Mouse (Mus musculus) bone marrow macrophage, adult 2 months (primary cell): ENCODE results near the gene Zbtb7a. TPM values are rescaled to one million over a fixed set of nuclear protein-coding genes. Genes with fewer than 3 reads are reported as not detected.
"Not testable (repeated sequence)": the region's sequence is repeated elsewhere in the genome, so short reads cannot be mapped to it uniquely, and the experiment has no call there.

ENCODE experiments used
- H3K27ac ChIP-seq: 2 replicates; pipeline ENCODE4 v1.5.1; 2012; ENCODE audit warnings: low read depth, low read length; ENCODE audit not compliant: insufficient read depth
- H3K4me1 ChIP-seq: 2 replicates; pipeline ENCODE4 v1.6.1; 2012; ENCODE audit warnings: low read length; ENCODE audit not compliant: control insufficient read depth, insufficient read depth
- H3K4me3 ChIP-seq: 2 replicates; pipeline ENCODE4 v1.5.1; 2012; ENCODE audit warnings: mild to moderate bottlenecking, low read length, moderate library complexity; ENCODE audit not compliant: insufficient read depth
- CTCF ChIP-seq: IDR thresholded peaks from 2 replicates; pipeline ENCODE4 v1.5.1; 2012; ENCODE audit warnings: low read depth, mild to moderate bottlenecking, low read length, moderate library complexity
- POLR2A ChIP-seq: IDR thresholded peaks from 2 replicates; pipeline ENCODE4 v1.6.1; 2012; ENCODE audit warnings: mild to moderate bottlenecking, low read depth, low read length, borderline replicate concordance
- polyA plus RNA-seq: library from polyadenylated mRNA; stranded (reverse); fragments of >200 nt; gene quantifications from 2 replicates; pipeline ENCODE4 v1.2.4, GENCODE M21; 2012; ENCODE audit not compliant: missing spikeins, insufficient read depth, insufficient read length

Gene Zbtb7a
- polyA plus RNA-seq, 1 experiment = 54.9 TPM

DNA sequence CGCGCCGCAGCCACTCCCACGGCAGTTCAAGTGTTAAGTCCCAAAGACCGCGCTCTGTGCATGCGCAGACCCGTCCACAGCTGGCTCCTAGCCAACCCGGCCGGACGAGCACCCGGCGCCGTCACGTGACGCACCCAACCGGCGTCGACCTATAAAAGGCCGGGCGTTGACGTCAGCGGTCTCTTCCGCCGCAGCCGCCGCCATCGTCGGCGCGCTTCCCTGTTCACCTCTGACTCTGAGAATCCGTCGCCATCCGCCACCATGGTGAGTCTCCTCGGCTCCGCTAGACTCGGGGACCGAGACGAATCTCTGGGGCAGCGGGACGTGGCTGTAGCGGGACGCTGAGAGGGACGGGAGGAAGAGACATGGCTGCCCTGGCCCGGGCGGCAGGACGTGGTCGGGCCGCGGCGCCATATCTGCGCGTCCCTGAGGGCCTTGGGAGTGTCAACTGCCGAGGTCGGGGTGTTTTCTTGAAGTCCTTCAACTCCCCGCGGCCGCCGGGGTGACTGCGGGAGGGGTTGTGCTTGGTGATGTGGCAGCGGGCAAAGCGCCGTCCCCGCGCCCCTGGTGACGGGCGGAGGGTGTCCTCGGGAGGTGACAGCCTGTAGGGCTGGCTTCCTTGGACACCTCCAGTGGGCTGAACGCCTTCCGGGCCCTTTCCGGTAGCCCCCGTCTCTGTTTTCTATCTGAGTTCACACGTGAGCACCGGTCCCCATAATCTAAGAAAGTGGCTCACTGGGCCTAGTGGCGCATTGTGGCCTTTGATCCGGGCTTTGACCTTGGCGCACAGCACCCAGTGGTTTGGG lies 41.6 kb downstream of the Zbtb7a start, which contains the start of gene Eef2:
Eef2 (plus strand) TSS at position 166 of the 806 bp plus-strand sequence.
- H3K4me3 ChIP-seq = peak within 1 kb of the TSS; percentile 88
- peak within 1 kb of the TSS; percentile 79 for H3K27ac ChIP-seq
- peaks cover 16% of the 10 kb centered on the region for H3K4me1 ChIP-seq
- no peak for TF ChIP-seq CTCF
- TF ChIP-seq POLR2A = peak; percentile 78; the same call in 1 of the 2 replicates

DNA sequence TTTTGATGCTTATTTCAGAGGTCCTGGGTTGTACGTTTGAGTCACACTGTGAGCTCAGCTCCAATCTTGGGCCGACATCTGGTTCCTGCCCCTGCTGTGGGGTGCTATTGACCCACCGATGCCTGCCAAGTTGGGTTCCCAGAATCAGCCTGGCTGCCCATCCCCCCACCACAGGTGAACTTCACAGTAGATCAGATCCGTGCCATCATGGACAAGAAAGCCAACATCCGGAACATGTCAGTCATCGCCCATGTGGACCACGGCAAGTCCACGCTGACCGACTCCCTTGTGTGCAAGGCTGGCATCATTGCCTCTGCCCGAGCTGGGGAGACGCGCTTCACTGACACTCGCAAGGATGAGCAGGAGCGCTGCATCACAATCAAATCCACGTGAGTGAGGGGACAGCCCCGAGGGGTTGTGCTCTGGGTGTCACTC lies 42.5 kb downstream of the Zbtb7a start:
- peak overlapping the region; percentile 79 for H3K27ac ChIP-seq
- H3K4me1 ChIP-seq = peaks cover 15% of the 10 kb centered on the region
- peak overlapping the region; percentile 88 for H3K4me3 ChIP-seq
- no peak for TF ChIP-seq CTCF
- no peak for TF ChIP-seq POLR2A

DNA sequence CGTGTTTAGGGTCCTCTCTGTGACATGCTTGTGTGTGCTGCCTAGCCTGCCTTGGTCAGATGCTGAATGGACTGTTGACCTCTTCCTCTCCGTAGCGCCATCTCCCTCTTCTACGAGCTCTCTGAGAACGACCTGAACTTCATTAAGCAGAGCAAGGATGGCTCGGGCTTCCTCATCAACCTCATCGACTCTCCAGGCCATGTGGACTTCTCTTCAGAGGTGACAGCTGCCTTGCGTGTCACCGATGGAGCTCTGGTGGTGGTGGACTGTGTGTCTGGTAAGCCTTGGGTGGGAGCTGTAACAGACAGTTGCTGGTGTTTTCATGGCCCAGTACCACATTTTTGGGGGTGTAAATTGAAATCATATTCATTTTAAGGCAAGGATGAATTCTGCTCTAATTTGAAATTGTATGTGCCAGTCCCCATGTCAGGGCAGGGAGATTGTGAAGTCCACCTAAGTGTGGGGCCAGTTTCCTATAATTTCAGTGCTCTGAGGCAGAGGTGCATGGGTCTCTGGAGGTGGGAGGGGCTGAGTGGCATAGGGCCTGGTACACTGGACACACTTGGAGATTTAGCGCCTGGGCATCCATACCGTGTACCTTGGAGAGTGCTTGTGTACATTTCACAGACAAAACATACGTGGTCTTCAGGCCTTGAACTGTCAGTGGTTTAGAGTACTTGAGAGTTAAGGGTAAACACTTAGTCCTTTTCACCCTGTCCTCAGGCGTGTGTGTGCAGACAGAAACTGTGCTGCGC lies 43.1 kb downstream of the Zbtb7a start:
- Histone ChIP-seq H3K4me3 (peak overlapping the region; percentile 88), H3K27ac (peak overlapping the region; percentile 79; the same call in 1 of the 2 replicates), H3K4me1 (peaks cover 11% of the 10 kb centered on the region)
- TF ChIP-seq POLR2A = no peak

DNA sequence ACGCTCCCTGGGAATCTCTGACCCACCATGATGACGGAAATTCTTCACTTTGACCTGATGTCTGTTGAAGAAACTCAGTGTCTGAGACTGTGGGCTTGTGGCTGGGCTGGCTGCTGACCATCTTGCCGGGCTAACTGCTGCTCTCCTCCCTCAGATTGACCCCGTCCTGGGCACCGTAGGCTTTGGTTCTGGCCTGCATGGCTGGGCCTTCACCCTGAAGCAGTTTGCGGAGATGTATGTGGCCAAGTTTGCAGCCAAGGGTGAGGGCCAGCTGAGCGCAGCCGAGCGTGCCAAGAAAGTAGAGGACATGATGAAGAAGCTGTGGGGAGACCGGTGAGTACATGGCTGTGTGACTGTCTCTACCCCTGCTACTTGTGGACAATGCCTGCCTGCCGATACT lies 43.9 kb downstream of the Zbtb7a start:
- H3K27ac ChIP-seq = no peak overlapping the region
- TF ChIP-seq POLR2A (no peak), CTCF (no peak)
- 0 out of 2 replicates have a peak overlapping the region, but pooled peaks have one; percentile 2 for H3K4me3 ChIP-seq
- peaks cover 16% of the 10 kb centered on the region for H3K4me1 ChIP-seq

- Histone ChIP-seq H3K27ac (no peak overlapping the region), H3K4me1 (peaks cover 20% of the 10 kb centered on the region)
Measured at GRCm38 (mm10) chr10:81179451-81180342, 44.7 kb downstream of the Zbtb7a start.

DNA sequence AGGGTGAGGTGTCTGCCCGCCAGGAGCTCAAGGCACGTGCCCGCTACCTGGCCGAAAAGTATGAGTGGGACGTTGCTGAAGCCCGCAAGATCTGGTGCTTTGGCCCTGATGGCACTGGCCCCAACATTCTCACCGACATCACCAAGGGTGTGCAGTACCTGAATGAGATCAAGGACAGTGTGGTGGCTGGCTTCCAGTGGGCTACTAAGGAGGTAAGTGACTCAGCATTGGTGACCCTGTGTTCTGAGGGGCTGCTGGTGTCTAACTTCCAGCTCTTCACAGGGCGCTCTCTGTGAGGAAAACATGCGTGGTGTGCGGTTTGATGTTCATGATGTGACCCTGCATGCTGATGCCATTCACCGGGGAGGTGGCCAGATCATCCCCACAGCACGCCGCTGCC lies 45.9 kb downstream of the Zbtb7a start:
- no peak overlapping the region for H3K4me3 ChIP-seq
- TF ChIP-seq POLR2A (no peak), CTCF (no peak)
- peaks cover 21% of the 10 kb centered on the region for H3K4me1 ChIP-seq
- H3K27ac ChIP-seq = no peak overlapping the region

More at GRCm38 (mm10) chr10:81179451-81180342, 44.7 kb downstream of the Zbtb7a start:
- no peak for TF ChIP-seq POLR2A
- TF ChIP-seq CTCF = no peak
- H3K4me3 ChIP-seq = no peak overlapping the region

- not testable (repeated sequence) for H3K27ac ChIP-seq, H3K4me3 ChIP-seq
- H3K4me1 ChIP-seq = peaks cover 20% of the 10 kb centered on the region
Measured at GRCm38 (mm10) chr10:81181860-81182259, 46.8 kb downstream of the Zbtb7a start.

DNA sequence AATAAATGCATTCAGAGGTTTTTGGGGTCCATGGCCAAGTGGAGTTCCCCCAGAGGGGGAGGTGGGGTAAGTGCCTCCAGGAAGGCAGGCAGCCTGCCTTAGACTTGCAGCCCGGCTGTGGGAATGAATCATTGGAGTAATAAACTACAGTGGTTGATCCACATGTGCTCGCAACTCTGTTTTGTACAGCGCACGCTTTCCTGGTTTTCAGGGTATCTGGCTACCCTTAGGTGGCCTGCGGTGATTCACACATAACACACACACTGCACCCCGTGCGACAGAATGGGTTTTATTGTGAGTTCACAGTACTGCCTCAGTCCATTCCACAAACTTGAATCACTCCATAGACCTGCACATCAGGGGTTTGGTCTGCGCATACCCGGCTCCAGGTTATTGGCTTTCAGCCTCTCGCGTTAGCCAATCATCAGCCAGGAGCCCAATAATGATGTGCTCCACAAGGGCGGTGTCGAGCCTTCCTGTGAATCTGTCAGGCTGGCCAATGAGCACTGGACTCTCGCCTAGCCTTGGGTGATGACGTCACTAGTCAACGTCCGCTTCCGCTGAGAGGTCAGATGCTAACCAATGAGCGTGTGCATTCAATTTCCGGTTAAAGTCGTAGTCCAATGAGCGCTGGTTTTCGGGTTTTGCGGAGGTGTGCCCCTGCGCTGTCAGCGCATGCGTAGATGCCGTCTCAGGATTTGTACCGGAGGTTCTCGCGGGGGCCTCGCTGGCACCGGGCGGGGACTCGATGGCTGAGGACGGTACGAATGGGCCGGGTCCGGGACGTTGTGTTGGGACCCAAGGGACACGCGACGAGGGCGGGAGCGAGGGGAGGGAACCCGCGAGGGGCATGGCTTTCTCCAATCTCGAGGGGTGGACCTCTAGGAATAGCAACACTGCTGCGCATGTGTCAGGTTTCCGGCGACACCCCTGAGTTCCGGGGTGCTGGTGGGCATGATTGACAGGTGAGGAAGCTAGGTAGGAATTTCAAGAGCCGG lies 47.6 kb downstream of the Zbtb7a start, which contains the start of gene Dapk3:
Dapk3 (plus strand) TSS at position 670 of the 998 bp plus-strand sequence.
- H3K4me1 ChIP-seq = peaks cover 20% of the 10 kb centered on the region
- TF ChIP-seq CTCF (no peak), POLR2A (no peak)
- peak within 1 kb of the TSS; percentile 86 for H3K4me3 ChIP-seq
- peak within 1 kb of the TSS; percentile 82 for H3K27ac ChIP-seq

GRCm38 (mm10) chr10:81183805-81184204 lies 48.8 kb downstream of the Zbtb7a start, which contains the start of gene 4930442H23Rik:
Gene 4930442H23Rik, minus strand, starts transcription at chr10:81183849.
- TF ChIP-seq CTCF = no peak
- TF ChIP-seq POLR2A = no peak
- H3K4me3 ChIP-seq = peak within 1 kb of the TSS; percentile 86
- peak within 1 kb of the TSS; percentile 82 for H3K27ac ChIP-seq
- peaks cover 16% of the 10 kb centered on the region for H3K4me1 ChIP-seq
